Mouse (Mus musculus) gonadal fat pad, adult 2 months (tissue): ENCODE data around the gene Stab1. TPM values are rescaled to one million over a fixed set of nuclear protein-coding genes. Genes with fewer than 3 reads are reported as not detected.

Experiments used
- DNase-seq: peaks from one replicate; pipeline ENCODE4 v3.0.0-alpha.2; 2012; ENCODE audit warnings: low read depth
- polyA plus RNA-seq: library from polyadenylated mRNA; depleted of rRNA; stranded (reverse); fragments of >200 nt; gene quantifications from 2 replicates; pipeline ENCODE4 v1.2.3, GENCODE M21; 2012; rRNA removed

Stab1 gene
- polyA plus RNA-seq, 1 experiment: 97.3 TPM

DNA sequence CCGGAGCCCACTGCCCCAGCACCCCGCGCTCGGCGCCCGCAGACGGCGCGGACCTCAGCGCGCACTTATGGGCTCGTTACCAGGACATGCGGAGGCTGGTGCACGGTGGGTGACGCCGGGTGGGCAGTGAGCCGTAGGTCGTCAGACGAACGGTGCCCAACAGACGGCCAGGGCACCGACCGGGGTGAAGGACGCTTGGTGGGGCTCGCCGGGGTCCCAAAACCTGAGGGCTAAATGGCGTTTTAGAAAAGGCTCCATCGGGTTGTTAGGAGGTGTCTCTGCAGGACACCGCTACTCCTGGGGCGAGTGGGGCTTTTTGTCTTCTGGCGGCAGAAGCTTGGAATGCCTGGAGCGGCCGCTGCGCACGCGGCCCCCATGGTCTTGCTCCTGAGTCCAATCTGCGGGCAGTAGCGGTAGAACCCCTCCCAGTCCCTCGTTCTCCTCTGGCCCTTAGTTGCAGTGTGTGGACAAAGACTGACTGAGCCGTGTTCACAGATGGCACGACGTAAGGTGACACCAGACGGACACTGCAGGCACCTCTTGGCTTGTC is 37.1 kb downstream of the Stab1 start:
- no peak for DNase-seq

GRCm38 (mm10) chr14:31130236-31131220 is 37.9 kb downstream of the Stab1 start, which contains the start of gene Nt5dc2:
Gene Nt5dc2, plus strand, starts transcription at chr14:31131053.
- no peak for DNase-seq

DNA sequence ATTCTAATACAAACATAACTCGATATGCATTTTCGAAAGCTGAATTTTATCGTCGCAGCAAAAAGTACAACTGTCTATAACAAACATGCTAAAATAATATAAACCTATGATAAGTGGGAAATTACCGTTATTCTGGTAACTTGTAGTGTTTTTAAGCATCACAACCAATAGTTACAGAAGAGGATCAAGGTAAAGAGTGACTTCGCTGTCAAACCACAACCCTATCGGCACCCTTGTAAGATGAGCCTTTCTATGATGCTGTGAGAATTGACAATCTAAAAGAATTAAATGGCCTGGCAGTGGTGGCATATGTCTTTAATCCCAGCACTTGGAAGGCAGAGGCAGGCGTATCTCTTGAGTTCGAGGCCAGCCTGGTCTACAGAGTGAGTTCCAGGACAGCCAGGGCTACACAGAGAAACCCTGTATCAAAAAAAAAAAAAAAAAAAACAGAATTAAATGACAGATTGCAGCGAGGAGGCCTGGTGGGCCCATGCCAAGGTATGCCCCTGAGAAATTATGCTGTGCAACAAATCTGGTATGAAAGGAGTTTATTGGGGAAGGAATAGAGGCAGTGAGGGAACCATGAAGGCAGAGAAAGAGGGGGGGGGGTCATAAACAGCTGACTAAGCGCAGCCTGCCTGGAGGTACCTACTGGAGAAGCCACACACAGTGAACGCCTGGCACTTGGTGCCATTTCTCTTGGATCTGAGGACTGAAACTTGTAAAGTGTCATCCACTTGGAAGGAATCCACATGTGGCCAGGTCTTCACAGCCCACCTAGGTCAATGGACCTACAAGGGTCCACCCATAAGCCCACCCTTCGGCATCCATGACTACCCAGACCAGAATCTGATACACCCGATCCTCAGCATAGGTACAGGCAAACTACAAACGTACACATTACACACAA is 38.9 kb downstream of the Stab1 start:
- no peak for DNase-seq

DNA sequence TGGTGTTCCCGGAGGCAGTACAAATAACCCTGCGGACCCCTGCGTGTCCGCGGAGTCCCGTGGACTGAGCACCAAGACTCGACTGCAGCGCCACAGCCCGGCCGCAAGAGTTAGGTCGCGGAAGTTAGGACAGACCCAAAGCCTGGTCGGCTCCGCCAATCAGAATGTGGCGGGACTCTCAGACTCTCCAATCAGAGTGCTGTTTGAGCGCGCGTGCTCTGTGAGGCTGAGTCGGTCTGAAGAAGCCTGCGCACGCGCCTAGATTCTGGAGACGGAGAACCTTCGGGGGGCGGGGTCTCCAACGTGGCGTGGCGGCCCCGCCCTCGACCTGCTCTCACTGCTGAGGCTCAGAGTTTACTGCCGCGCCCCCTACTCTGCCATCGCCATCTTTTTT is 39.6 kb downstream of the Stab1 start, which contains the start of gene Smim4:
Gene Smim4 (minus strand): TSS at position 131 of the 394 bp plus-strand sequence.
- no peak for DNase-seq

DNA sequence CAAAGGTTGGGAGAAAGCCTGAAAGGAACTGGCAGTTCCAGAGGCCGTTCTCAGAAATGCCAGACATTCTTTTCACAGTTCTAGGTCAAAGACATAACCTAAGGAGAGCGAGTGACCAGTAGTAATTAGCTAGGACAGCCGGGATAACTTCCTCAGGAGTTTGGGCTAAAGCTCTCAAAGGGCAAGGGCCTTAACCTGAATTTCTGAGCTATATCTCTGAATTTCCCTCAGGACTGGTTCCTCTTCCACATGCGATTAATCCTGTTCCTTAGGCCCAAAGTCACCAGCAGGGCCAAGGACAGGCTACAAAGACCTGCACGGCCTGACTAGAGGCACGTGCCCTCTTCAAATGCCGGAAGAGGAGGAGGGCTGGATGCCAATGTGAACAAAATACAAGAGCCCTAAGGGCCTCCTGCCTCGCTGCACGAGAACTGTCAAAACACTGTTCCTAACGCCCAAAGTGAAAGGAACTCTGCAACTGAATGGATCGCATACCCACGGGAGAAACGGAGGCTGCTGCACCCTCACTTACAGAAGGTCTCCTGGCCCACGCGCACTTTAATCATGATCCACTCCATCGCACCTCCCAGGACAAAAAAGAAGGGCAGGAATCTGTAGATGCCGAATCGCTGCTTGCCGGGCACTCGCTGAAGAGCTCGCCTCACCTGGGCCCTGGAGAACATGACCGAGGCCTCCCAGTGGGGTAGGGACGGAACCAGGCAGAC is 40.2 kb downstream of the Stab1 start:
- no peak for DNase-seq

GRCm38 (mm10) chr14:31126826-31127225 is 41.6 kb downstream of the Stab1 start:
- DNase-seq: no peak

GRCm38 (mm10) chr14:31125106-31126075 is 43.0 kb downstream of the Stab1 start:
- no peak for DNase-seq

DNA sequence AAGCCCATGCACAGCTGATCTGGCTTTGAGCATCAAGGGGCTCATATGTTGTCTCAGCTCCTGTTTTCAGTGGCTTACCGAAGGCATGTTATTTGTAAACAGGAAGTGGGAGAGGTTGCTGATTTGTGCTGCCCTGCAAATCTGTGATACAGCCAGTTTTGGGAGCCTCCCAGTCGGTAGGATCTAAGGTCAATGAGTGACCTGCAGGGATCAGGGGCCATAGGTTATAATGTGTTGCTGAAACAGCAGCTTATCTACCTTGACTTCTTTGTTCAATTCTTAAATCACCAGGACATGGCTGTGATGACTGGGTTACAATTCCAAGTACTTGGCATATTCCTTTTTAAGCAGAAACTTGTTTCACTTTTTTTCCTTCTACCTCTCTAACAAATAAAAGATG is 52.9 kb downstream of the Stab1 start:
- no peak for DNase-seq

GRCm38 (mm10) chr14:31114011-31114410 is 54.4 kb downstream of the Stab1 start:
- DNase-seq: no peak

- no peak for DNase-seq
Measured at GRCm38 (mm10) chr14:31112187-31112586, 56.3 kb downstream of the Stab1 start.

GRCm38 (mm10) chr14:31110613-31111012 is 57.8 kb downstream of the Stab1 start:
- DNase-seq: no peak

DNA sequence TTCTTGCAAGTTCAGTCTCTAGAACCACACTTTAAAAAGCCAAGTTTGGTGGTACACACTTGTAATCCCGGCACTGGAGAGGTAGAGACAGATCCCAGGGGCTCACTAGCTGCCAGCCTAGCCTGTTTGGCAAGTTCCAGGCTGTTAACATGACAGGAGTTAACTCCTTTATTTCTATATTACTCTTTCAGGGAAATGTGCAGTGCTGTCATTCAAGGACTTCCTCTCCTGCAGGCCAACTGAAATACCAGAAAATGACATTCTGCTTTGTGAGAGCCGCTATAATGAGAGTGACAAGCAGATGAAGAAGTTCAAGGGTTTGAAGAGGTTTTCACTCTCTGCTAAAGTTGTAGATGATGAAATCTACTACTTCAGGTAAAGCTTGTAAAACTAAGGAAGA is 63.3 kb downstream of the Stab1 start:
- DNase-seq: no peak

DNA sequence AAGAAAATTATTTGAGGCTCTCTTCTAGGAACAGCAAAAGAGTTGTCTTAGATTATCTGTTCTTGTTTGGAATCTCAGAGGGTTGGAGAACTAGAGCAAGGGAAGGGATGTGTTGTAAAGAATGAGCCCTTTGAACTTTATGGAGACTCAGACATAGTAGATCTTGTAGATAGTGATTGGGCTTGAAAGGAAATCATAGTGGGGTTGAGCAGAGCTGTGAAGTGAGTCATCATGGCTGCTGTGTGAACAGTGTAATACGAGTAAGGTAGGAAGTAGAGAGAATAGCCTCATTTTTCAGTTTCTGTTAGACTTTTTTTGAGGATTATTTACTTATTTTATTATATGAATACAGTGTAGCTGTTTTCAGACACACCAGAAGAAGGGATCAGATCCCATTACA is 78.5 kb downstream of the Stab1 start:
- no peak for DNase-seq

Other genes with a start within 250 kb of the Stab1 start
- 1.2 and 1.4 TPM in 2 replicates for gene Itih3, start 244.9 kb downstream of the Stab1 start, polyA plus RNA-seq
- 0.15 and 0.47 TPM in 2 replicates for gene Itih1, start 225.4 kb downstream of the Stab1 start, polyA plus RNA-seq
- gene Nek4, start 217.3 kb downstream of the Stab1 start, polyA plus RNA-seq: 6.3 and 9.6 TPM in 2 replicates
- 33.0 and 34.4 TPM in 2 replicates for gene Glt8d1, start 167.2 kb downstream of the Stab1 start, polyA plus RNA-seq
- gene Spcs1, start 167.0 kb downstream of the Stab1 start, polyA plus RNA-seq: 291 and 352 TPM in 2 replicates
- 12.2 and 16.9 TPM in 2 replicates for gene Pbrm1, start 149.5 kb downstream of the Stab1 start, polyA plus RNA-seq
- gene Gnl3, start 149.5 kb downstream of the Stab1 start, polyA plus RNA-seq: 20.3 and 23.2 TPM in 2 replicates
- gene Smim4, start 39.7 kb downstream of the Stab1 start, polyA plus RNA-seq: 43.9 and 61.7 TPM in 2 replicates
- 58.8 and 67.0 TPM in 2 replicates for gene Nt5dc2, start 37.6 kb downstream of the Stab1 start, polyA plus RNA-seq
- gene Tnnc1, start 39.7 kb upstream of the Stab1 start, polyA plus RNA-seq: 0.25 and 1.0 TPM in 2 replicates
- gene Nisch, start 48.3 kb upstream of the Stab1 start, polyA plus RNA-seq: 323 and 342 TPM in 2 replicates
- gene Sema3g, start 49.2 kb upstream of the Stab1 start, polyA plus RNA-seq: 11.8 and 13.5 TPM in 2 replicates
- gene Phf7, start 82.7 kb upstream of the Stab1 start, polyA plus RNA-seq: 9.9 and 13.5 TPM in 2 replicates
- gene Bap1, start 82.8 kb upstream of the Stab1 start, polyA plus RNA-seq: 51.3 and 57.0 TPM in 2 replicates
- 1.7 and 2.4 TPM in 2 replicates for gene Dnah1, start 155.3 kb upstream of the Stab1 start, polyA plus RNA-seq
- gene Capn7, start 168.0 kb upstream of the Stab1 start, polyA plus RNA-seq: 20.7 and 21.6 TPM in 2 replicates